Mouse (Mus musculus) cerebellum, adult 9-10 months (tissue): ENCODE results near the gene Adgb.
"Not testable (repeated sequence)": the region's sequence is repeated elsewhere in the genome, so short reads cannot be mapped to it uniquely, and the experiment has no call there.

ENCODE experiments used
- DNase-seq: peaks from one replicate; pipeline ENCODE4 v3.0.0; 2022

The Adgb gene

GRCm38 (mm10) chr10:10471961-10472610 lies at the start of gene Adgb:
Adgb (minus strand) TSS chr10:10472326.
- DNase-seq, result peak; percentile 24

GRCm38 (mm10) chr10:10480139-10480538 lies 8.0 kb upstream of the Adgb start:
- DNase-seq, result no peak

GRCm38 (mm10) chr10:10477429-10477828 lies 5.3 kb upstream of the Adgb start:
- DNase-seq, result not testable (repeated sequence)

GRCm38 (mm10) chr10:10476956-10477355 lies 4.8 kb upstream of the Adgb start:
- no peak for DNase-seq

GRCm38 (mm10) chr10:10476549-10476948 lies 4.4 kb upstream of the Adgb start:
- DNase-seq, result no peak

GRCm38 (mm10) chr10:10468699-10469547 lies 3.2 kb downstream of the Adgb start:
- DNase-seq, result peak; percentile 22

GRCm38 (mm10) chr10:10460113-10460512 lies 12.0 kb downstream of the Adgb start:
- no peak for DNase-seq

GRCm38 (mm10) chr10:10456991-10457390 lies 15.1 kb downstream of the Adgb start:
- no peak for DNase-seq

- no peak for DNase-seq
Measured at GRCm38 (mm10) chr10:10449067-10449466, 23.1 kb downstream of the Adgb start.

- DNase-seq, result no peak
Measured at GRCm38 (mm10) chr10:10444841-10445466, 27.2 kb downstream of the Adgb start.

- DNase-seq, result no peak
Measured at GRCm38 (mm10) chr10:10443558-10443957, 28.6 kb downstream of the Adgb start.

- no peak for DNase-seq
Measured at GRCm38 (mm10) chr10:10435014-10435413, 37.1 kb downstream of the Adgb start.

- no peak for DNase-seq
Measured at GRCm38 (mm10) chr10:10429635-10430034, 42.5 kb downstream of the Adgb start.

- DNase-seq, result no peak
Measured at GRCm38 (mm10) chr10:10429032-10429431, 43.1 kb downstream of the Adgb start.

GRCm38 (mm10) chr10:10424383-10424782 lies 47.7 kb downstream of the Adgb start:
- DNase-seq, result no peak

- no peak for DNase-seq
Measured at GRCm38 (mm10) chr10:10411046-10411445, 61.1 kb downstream of the Adgb start.

GRCm38 (mm10) chr10:10408166-10408565 lies 64.0 kb downstream of the Adgb start:
- DNase-seq, result peak; percentile 76

GRCm38 (mm10) chr10:10395784-10396481 lies 76.2 kb downstream of the Adgb start:
- no peak for DNase-seq

- no peak for DNase-seq
Measured at GRCm38 (mm10) chr10:10374629-10375028, 97.5 kb downstream of the Adgb start.

- DNase-seq, result no peak
Measured at GRCm38 (mm10) chr10:10364025-10364424, 108.1 kb downstream of the Adgb start.

GRCm38 (mm10) chr10:10355605-10356227 lies 116.4 kb downstream of the Adgb start:
- peak; percentile 68 for DNase-seq

- no peak for DNase-seq
Measured at GRCm38 (mm10) chr10:10352184-10352583, 119.9 kb downstream of the Adgb start.

- DNase-seq, result no peak
Measured at GRCm38 (mm10) chr10:10350550-10350949, 121.6 kb downstream of the Adgb start.
